Mouse (Mus musculus) heart, postnatal 25 days (tissue): Measurements from ENCODE around the gene Kif12. TPM values are rescaled to one million over a fixed set of nuclear protein-coding genes. Genes with fewer than 3 reads are reported as not detected.

Experiments
- DNase-seq: peaks from one replicate; pipeline ENCODE4 v3.0.0; 2022; ENCODE audit warnings: low spot score
- intact Hi-C: fragments of 180-260 bp; cut with DNase I; formaldehyde crosslinking; loops from one replicate; pipeline ENCODE4 v1.15.1; 2025
- total RNA-seq, 2 experiments: library from RNA; stranded (reverse); gene quantifications; 2 replicates each; pipeline ENCODE4 v1.2.3; 2021

The Kif12 gene
- not detected for total RNA-seq

- DNase-seq: no peak
- intact Hi-C loops: no loop called here
Measured at GRCm38 (mm10) chr4:63171969-63172685, at the start of gene Kif12. TSS of gene Kif12 (minus strand) at chr4:63172131.

- peak; percentile 79 for DNase-seq
- intact Hi-C loops: no loop called here
Measured at GRCm38 (mm10) chr4:63221096-63221958, 49.4 kb upstream of the Kif12 start.

- intact Hi-C loops: no loop called here
- no peak for DNase-seq
Measured at GRCm38 (mm10) chr4:63219635-63220034, 47.7 kb upstream of the Kif12 start.

- intact Hi-C loops: no loop called here
- DNase-seq: no peak
Measured at GRCm38 (mm10) chr4:63219059-63219458, 47.1 kb upstream of the Kif12 start.

- DNase-seq: no peak
- intact Hi-C loops: no loop called here
Measured at GRCm38 (mm10) chr4:63217513-63217912, 45.6 kb upstream of the Kif12 start.

- intact Hi-C loops: no loop called here
- no peak for DNase-seq
Measured at GRCm38 (mm10) chr4:63216566-63216965, 44.6 kb upstream of the Kif12 start.

GRCm38 (mm10) chr4:63215993-63216531, 44.1 kb upstream of the Kif12 start:
- intact Hi-C loops: loop anchor here (1.0 kb wide), 1 partner anchor 91 kb away; no protein-coding TSS in a partner anchor
- DNase-seq: no peak

GRCm38 (mm10) chr4:63215185-63215992, 43.5 kb upstream of the Kif12 start:
- DNase-seq: peak; percentile 61
- intact Hi-C loops: loop anchor here (1.0 kb wide), 1 partner anchor 92 kb away; no protein-coding TSS in a partner anchor

GRCm38 (mm10) chr4:63213907-63214621, 42.1 kb upstream of the Kif12 start, which contains the start of gene Col27a1:
TSS of gene Col27a1 (plus strand) at chr4:63214004.
- intact Hi-C loops: no loop called here
- no peak for DNase-seq

- DNase-seq: no peak
- intact Hi-C loops: no loop called here
Measured at GRCm38 (mm10) chr4:63205583-63205982, 33.7 kb upstream of the Kif12 start.

- intact Hi-C loops: no loop called here
- no peak for DNase-seq
Measured at GRCm38 (mm10) chr4:63203874-63204273, 31.9 kb upstream of the Kif12 start.

- intact Hi-C loops: no loop called here
- DNase-seq: no peak
Measured at GRCm38 (mm10) chr4:63199366-63199765, 27.4 kb upstream of the Kif12 start.

- DNase-seq: no peak
- intact Hi-C loops: no loop called here
Measured at GRCm38 (mm10) chr4:63194366-63194765, 22.4 kb upstream of the Kif12 start.

- intact Hi-C loops: no loop called here
- DNase-seq: no peak
Measured at GRCm38 (mm10) chr4:63191641-63192040, 19.7 kb upstream of the Kif12 start.

GRCm38 (mm10) chr4:63186281-63186870, 14.4 kb upstream of the Kif12 start:
- intact Hi-C loops: no loop called here
- no peak for DNase-seq

- intact Hi-C loops: loop anchor here (1.0 kb wide), 1 partner anchor 138 kb away; no protein-coding TSS in a partner anchor
- no peak for DNase-seq
Measured at GRCm38 (mm10) chr4:63181556-63181955, 9.6 kb upstream of the Kif12 start.

GRCm38 (mm10) chr4:63171122-63171521, 809 bp downstream of the Kif12 start:
- DNase-seq: no peak
- intact Hi-C loops: no loop called here

GRCm38 (mm10) chr4:63170061-63170460, 1.9 kb downstream of the Kif12 start:
- intact Hi-C loops: no loop called here
- DNase-seq: no peak

- intact Hi-C loops: no loop called here
- no peak for DNase-seq
Measured at GRCm38 (mm10) chr4:63166323-63166722, 5.6 kb downstream of the Kif12 start.
